Mouse (Mus musculus): ENCODE data around the gene Npdc1.

GRCm38 (mm10) chr2:25365091-25365761 is 33.9 kb upstream of the Npdc1 start, which contains the start of gene Uap1l1:
- TF ChIP-seq CTCF (IDR thresholded peaks at IDR 0.05; ENCODE audit: low read depth, low read length) (no peak), GATA1 (IDR thresholded peaks at IDR 0.05; ENCODE audit: borderline replicate concordance, low read length) (no peak), TAL1 (conservative IDR thresholded peaks at IDR 0.05; ENCODE audit: low read depth, low read length) (no peak)
